ENCODE assay signal across 8 mouse cellular contexts in genomic region chr16:33942341-33942740, GRCm38 (mm10). TPM values are rescaled to one million over a fixed set of nuclear protein-coding genes. Genes with fewer than 3 reads are reported as not detected.
DNase-seq lines count a peak whose midpoint lies in the region; ATAC-seq and TF ChIP-seq lines count a peak whose summit lies in the region.

No protein-coding gene starts in this region.

- H3K36me3 ChIP-seq in heart, embryonic 13.5 days: peaks cover under 1% of the 10 kb centered on the region; the same call in 1 of the 2 replicates

- no peaks in the 10 kb centered on the region for H3K9me3 ChIP-seq in heart, embryonic 13.5 days

- no peak overlapping the region for H3K4me3 ChIP-seq in heart, embryonic 13.5 days

- ATAC-seq in heart, embryonic 13.5 days (ENCODE audit: extremely low read depth, insufficient number of reproducible peaks, low FRiP score, low TSS enrichment): no peak

- TF ChIP-seq CTCF in brain, embryonic 14.5 days (IDR thresholded peaks at IDR 0.05; ENCODE audit: borderline replicate concordance, extremely low read depth, insufficient read depth, insufficient read length): no peak

- WGBS in heart, embryonic 13.5 days: 43% methylated on average over 11 of the region's 11 CpGs

- peak overlapping the region; percentile 92 for H3K27ac ChIP-seq in heart, embryonic 13.5 days (replicated peaks)

- peak; percentile 68 for DNase-seq in gastrocnemius, postnatal 10 days
- no peak for DNase-seq in gastrocnemius, adult 8-10 months (ENCODE audit: low spot score in 2 of 2)
- peak; percentile 44 for DNase-seq in brain, embryonic 14.5 days (ENCODE audit: low read depth)
- peak; percentile 82 to 88 for DNase-seq in kidney, postnatal 4 days
- no peak for DNase-seq in thymus, postnatal 36 days
- no peak for DNase-seq in left cerebral cortex, adult 8-10 months (ENCODE audit: low spot score in 2 of 2)
- DNase-seq in ovary, postnatal 10 days (ENCODE audit: low spot score): no peak

- no peak overlapping the region for H3K4me2 ChIP-seq in heart, embryonic 13.5 days

- peak overlapping the region; percentile 71; the same call in 1 of the 2 replicates for H3K9ac ChIP-seq in heart, embryonic 13.5 days

- no peak for TF ChIP-seq POLR2A in brain, embryonic 14.5 days (IDR thresholded peaks at IDR 0.05; ENCODE audit: borderline replicate concordance, extremely low read depth, insufficient read depth, insufficient read length, poor library complexity, severe bottlenecking)

- H3K27me3 ChIP-seq in heart, embryonic 13.5 days (replicated peaks): no peaks in the 10 kb centered on the region

- H3K4me1 ChIP-seq in heart, embryonic 13.5 days: peaks cover 100% of the 10 kb centered on the region

RNA-seq across cellular contexts. Expression of gene Umps, which starts 24.5 kb away (rescaled TPM):
- total RNA-seq in gastrocnemius, postnatal 10 days (2021): 1 to 10 TPM; 7.4 to 9.1 TPM
- 1 to 10 TPM; 6.1 to 7.2 (median 6.5) TPM for total RNA-seq in gastrocnemius, adult 8-10 months (2022)
- 17.6 and 18.8 TPM in 2 replicates for polyA plus RNA-seq in brain, embryonic 14.5 days (2012; rRNA removed)
- polyA plus RNA-seq in heart, embryonic 13.5 days (2015; fragmentation: Nextera tagmentation; extraction: Ambion mirVana): 32.9 and 33.4 TPM in 2 replicates
- total RNA-seq in left cerebral cortex, adult 8-10 months (2022): 10 to 100 TPM; 13.0 to 13.5 (median 13.2) TPM

Comparison
In these comparisons a context has a peak if more than half of its experiments do, and no peak if none do; other contexts are left out.
1. DNase-seq: peak in gastrocnemius, postnatal 10 days (single experiment), brain, embryonic 14.5 days (single experiment) and kidney, postnatal 4 days (2 of 2); none in gastrocnemius, adult 8-10 months (0 of 2), thymus, postnatal 36 days (0 of 2), left cerebral cortex, adult 8-10 months (0 of 2) and ovary, postnatal 10 days (single experiment).